Mouse (Mus musculus) MEL (cell line): ENCODE measurements around the gene Frem1.

Source experiments
- CHD2 ChIP-seq: IDR thresholded peaks from 2 replicates; pipeline ENCODE4 v1.6.1; 2011; ENCODE audit warnings: low read length, improper control_type of control experiment
- CTCF ChIP-seq, 3 experiments: IDR thresholded peaks in 2 of 3; conservative IDR thresholded peaks in 1 of 3; 2 replicates each; pipeline ENCODE4 v1.5.1; 2011 to 2012; ENCODE audit warnings: low read length in 3 of 3, low read depth in 2 of 3, mild to moderate bottlenecking in 2 of 3, improper control_type of control experiment in 1 of 3, inconsistent platforms in 1 of 3, mixed read lengths in 1 of 3, moderate library complexity in 1 of 3; ENCODE audit not compliant: control insufficient read depth in 1 of 3, insufficient read depth in 1 of 3, poor library complexity in 1 of 3, severe bottlenecking in 1 of 3
- EP300 ChIP-seq, 2 experiments: IDR thresholded peaks; 2 replicates each; pipeline ENCODE4 v1.6.1; 2011; ENCODE audit warnings: improper control_type of control experiment in 2 of 2, low read length in 2 of 2, low read depth in 1 of 2, mild to moderate bottlenecking in 1 of 2
- GATA1 ChIP-seq: IDR thresholded peaks from 2 replicates; pipeline ENCODE4 v1.6.1; 2011; ENCODE audit warnings: low read depth, low read length, improper control_type of control experiment
- JUND ChIP-seq: IDR thresholded peaks from 2 replicates; pipeline ENCODE4 v1.6.1; 2011; ENCODE audit warnings: low read depth, mild to moderate bottlenecking, improper control_type of control experiment, low read length
- KAT2A ChIP-seq: conservative IDR thresholded peaks from 2 replicates; pipeline ENCODE4 v1.6.1; 2012; ENCODE audit warnings: low read depth, low read length, improper control_type of control experiment, inconsistent platforms
- MXI1 ChIP-seq: IDR thresholded peaks from 2 replicates; pipeline ENCODE4 v1.6.1; 2011; ENCODE audit warnings: mild to moderate bottlenecking, low read depth, low read length, improper control_type of control experiment
- POLR2A ChIP-seq, 2 experiments: IDR thresholded peaks; 2 replicates each; pipeline ENCODE4 v1.6.1; 2011 to 2012; ENCODE audit warnings: low read length in 2 of 2, mild to moderate bottlenecking in 2 of 2, control low read depth in 1 of 2, improper control_type of control experiment in 1 of 2, low read depth in 1 of 2, moderate library complexity in 1 of 2; ENCODE audit not compliant: control insufficient read depth in 1 of 2, insufficient read depth in 1 of 2, poor library complexity in 1 of 2
- POLR2AphosphoS2 ChIP-seq: IDR thresholded peaks from 2 replicates; pipeline ENCODE4 v1.6.1; 2011; ENCODE audit warnings: low read length, improper control_type of control experiment
- RCOR1 ChIP-seq: IDR thresholded peaks from 2 replicates; pipeline ENCODE4 v1.6.1; 2012; ENCODE audit warnings: low read depth, mild to moderate bottlenecking, inconsistent platforms, low read length, improper control_type of control experiment
- TCF12 ChIP-seq: IDR thresholded peaks from 2 replicates; pipeline ENCODE4 v1.6.1; 2014; ENCODE audit warnings: low read depth, mild to moderate bottlenecking, inconsistent platforms, low read length, improper control_type of control experiment, moderate library complexity
- ZMIZ1 ChIP-seq: IDR thresholded peaks from 2 replicates; pipeline ENCODE4 v1.6.1; 2012; ENCODE audit warnings: low read depth, mild to moderate bottlenecking, inconsistent platforms, low read length, improper control_type of control experiment, moderate library complexity
- ZNF384 ChIP-seq: IDR thresholded peaks from 2 replicates; pipeline ENCODE4 v1.6.1; 2012; ENCODE audit warnings: low read depth, mild to moderate bottlenecking, inconsistent platforms, low read length, improper control_type of control experiment

GRCm38 (mm10) chr4:82872121-82872520 is 180.0 kb downstream of the Frem1 start:
- TF ChIP-seq EP300 (IDR thresholded peaks at IDR 0.05; ENCODE audit: low read depth in 1 of 2, low read length in 2 of 2), result no peak
- TF ChIP-seq POLR2A (IDR thresholded peaks at IDR 0.05; ENCODE audit: control insufficient read depth in 1 of 2, insufficient read depth in 1 of 2, low read depth in 1 of 2, low read length in 2 of 2, poor library complexity in 1 of 2), result no peak
- no peak for TF ChIP-seq CTCF (IDR thresholded peaks at IDR 0.05 in 2 of 3, conservative IDR thresholded peaks at IDR 0.05 in 1 of 3; ENCODE audit: control insufficient read depth in 1 of 3, insufficient read depth in 1 of 3, low read depth in 2 of 3, low read length in 3 of 3, poor library complexity in 1 of 3, severe bottlenecking in 1 of 3)
- no peak for TF ChIP-seq ZNF384
- no peak for TF ChIP-seq RCOR1
- no peak for TF ChIP-seq GATA1
- TF ChIP-seq JUND, result no peak
- no peak for TF ChIP-seq KAT2A
- TF ChIP-seq ZMIZ1, result no peak
- no peak for TF ChIP-seq CHD2
- no peak for TF ChIP-seq MXI1
- no peak for TF ChIP-seq POLR2AphosphoS2
- no peak for TF ChIP-seq TCF12
